Mouse (Mus musculus) megakaryocyte, embryonic 14.5 days (primary cell): ENCODE data around the gene Fam71a.

ENCODE experiments used
- FLI1 ChIP-seq: IDR thresholded peaks from 2 replicates; pipeline ENCODE4 v1.6.1; 2012; ENCODE audit warnings: low read length, inconsistent platforms, mixed read lengths
- GATA1 ChIP-seq: IDR thresholded peaks from 3 replicates; pipeline ENCODE4 v1.6.1; 2012; ENCODE audit warnings: mixed read lengths, low read length, inconsistent platforms, borderline replicate concordance

DNA sequence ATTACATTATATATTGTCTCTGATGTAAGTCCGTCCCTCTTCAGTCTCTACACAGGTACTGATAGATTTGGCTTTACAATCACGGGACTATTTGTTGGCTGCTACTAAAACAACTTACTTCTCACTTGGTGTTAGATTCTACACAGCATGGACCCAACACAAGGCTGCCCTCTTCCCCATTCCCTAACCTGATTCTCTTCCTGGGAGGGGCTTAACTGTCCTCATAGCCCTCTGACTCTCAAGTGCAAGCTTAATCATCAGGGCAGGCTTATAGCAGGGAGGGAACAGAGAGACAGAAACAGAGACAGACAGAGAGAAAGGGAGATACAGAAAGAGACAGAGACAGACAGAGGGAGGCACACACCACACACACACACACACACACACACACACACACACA is 32.9 kb downstream of the Fam71a start:
- TF ChIP-seq GATA1, result no peak
- no peak for TF ChIP-seq FLI1
